Mouse (Mus musculus) limb, embryonic 14.5 days (tissue): ENCODE results near the gene 1500009L16Rik. TPM values are rescaled to one million over a fixed set of nuclear protein-coding genes. Genes with fewer than 3 reads are reported as not detected.

Experiments used
- ATAC-seq: fragments of 200-750 bp; cut with Nextera tagmentation; 2 replicates; pipeline ENCODE4 v1.8.0; 2017; ENCODE audit warnings: low read depth, moderate number of reproducible peaks, moderate TSS enrichment; ENCODE audit not compliant: low FRiP score
- DNase-seq: peaks from one replicate; pipeline ENCODE4 v3.0.0-alpha.2; 2015; ENCODE audit warnings: low spot score
- H3K27ac ChIP-seq: fragments of 300-500 bp; sonication (generic); replicated peaks from 2 replicates; pipeline ENCODE4 v1.5.1; 2014; ENCODE audit warnings: low read depth, mild to moderate bottlenecking, low read length, moderate library complexity, mixed read lengths
- H3K27me3 ChIP-seq: fragments of 300-500 bp; sonication (generic); 2 replicates; pipeline ENCODE4 v1.6.1; 2014; ENCODE audit warnings: low read length, mixed read lengths; ENCODE audit not compliant: control insufficient read depth, insufficient read depth
- H3K36me3 ChIP-seq: fragments of 300-500 bp; sonication (generic); 2 replicates; pipeline ENCODE4 v1.6.1; 2014; ENCODE audit warnings: mild to moderate bottlenecking, low read length, moderate library complexity, mixed read lengths; ENCODE audit not compliant: control insufficient read depth, insufficient read depth
- H3K4me1 ChIP-seq: fragments of 300-500 bp; sonication (generic); 2 replicates; pipeline ENCODE4 v1.6.1; 2014; ENCODE audit warnings: antibody characterized with exemption, low read length, mixed read lengths; ENCODE audit not compliant: control insufficient read depth, insufficient read depth
- H3K4me2 ChIP-seq: fragments of 300-500 bp; sonication (generic); replicated peaks from 2 replicates; pipeline ENCODE4 v1.6.1; 2014; ENCODE audit warnings: low read depth, mild to moderate bottlenecking, low read length, moderate library complexity; ENCODE audit not compliant: severe bottlenecking
- H3K4me3 ChIP-seq: fragments of 300-500 bp; sonication (generic); replicated peaks from 2 replicates; pipeline ENCODE4 v1.5.1; 2014; ENCODE audit warnings: low read length
- H3K9ac ChIP-seq: fragments of 300-500 bp; sonication (generic); 2 replicates; pipeline ENCODE4 v1.6.1; 2014; ENCODE audit warnings: mild to moderate bottlenecking, low read depth, low read length, moderate library complexity; ENCODE audit not compliant: severe bottlenecking
- H3K9me3 ChIP-seq: fragments of 300-500 bp; sonication (generic); 2 replicates; pipeline ENCODE4 v1.6.1; 2016; ENCODE audit warnings: low read length; ENCODE audit not compliant: control insufficient read depth
- POLR2A ChIP-seq: fragments of 200-500 bp; IDR thresholded peaks from 2 replicates; pipeline ENCODE4 v1.8.0; 2012; ENCODE audit warnings: inconsistent platforms, mild to moderate bottlenecking, moderate library complexity, borderline replicate concordance; ENCODE audit not compliant: insufficient read depth, insufficient read length; ENCODE audit errors: extremely low read depth
- WGBS: fragments of 180-500 bp; shearing (Covaris S2); extraction: QIAGEN DNeasy Blood & Tissue Kit; methylation state at CpG from one replicate; pipeline ENCODE4 v1.1.7; 2014; 5-methylcytosine and 5-hydroxymethylcytosine counted together
- polyA plus RNA-seq, 2 experiments: library from polyadenylated mRNA; depleted of rRNA in 1 of 2; stranded (reverse) in 1 of 2; unstranded in 1 of 2; fragments of >200 nt; fragmentation: Nextera tagmentation in 1 of 2; extraction: Ambion mirVana in 1 of 2; gene quantifications; 2 replicates each; pipeline versions ENCODE4 v1.2.1 to v1.2.3; 2012 to 2014

Gene 1500009L16Rik
- polyA plus RNA-seq, 2 experiments = 20.2 to 27.1 TPM

- Histone ChIP-seq H3K27ac (no peak overlapping the region), H3K27me3 (no peaks in the 10 kb centered on the region), H3K9me3 (peaks cover 4% of the 10 kb centered on the region; the same call in 1 of the 2 replicates), H3K36me3 (no peaks in the 10 kb centered on the region), H3K4me3 (no peak overlapping the region), H3K9ac (no peak overlapping the region), H3K4me2 (no peak overlapping the region), H3K4me1 (peaks cover 9% of the 10 kb centered on the region; the same call in 1 of the 2 replicates)
- TF ChIP-seq POLR2A = no peak
- 28% methylated on average over 7 of the region's 7 CpGs for WGBS
- peak; percentile 76 for DNase-seq
- ATAC-seq = peak; percentile 51; the same call in 1 of the 2 replicates
Measured at GRCm38 (mm10) chr10:83729492-83729891, 6.8 kb downstream of the 1500009L16Rik start.

GRCm38 (mm10) chr10:83733725-83734124 lies 11.1 kb downstream of the 1500009L16Rik start:
- ATAC-seq = no peak
- no peak overlapping the region for H3K4me2 ChIP-seq
- DNase-seq = no peak
- TF ChIP-seq POLR2A = no peak
- no peak overlapping the region for H3K4me3 ChIP-seq
- WGBS = 81% methylated on average over 4 of the region's 4 CpGs
- no peaks in the 10 kb centered on the region for H3K27me3 ChIP-seq
- no peaks in the 10 kb centered on the region for H3K9me3 ChIP-seq
- H3K27ac ChIP-seq = no peak overlapping the region
- peaks cover 12% of the 10 kb centered on the region; the same call in 1 of the 2 replicates for H3K4me1 ChIP-seq
- no peaks in the 10 kb centered on the region for H3K36me3 ChIP-seq
- H3K9ac ChIP-seq = no peak overlapping the region

GRCm38 (mm10) chr10:83738996-83739655 lies 16.5 kb downstream of the 1500009L16Rik start:
- Histone ChIP-seq H3K4me3 (no peak overlapping the region), H3K9me3 (peaks cover 9% of the 10 kb centered on the region; the same call in 1 of the 2 replicates), H3K4me1 (0 out of 2 replicates have a peak, but pooled peaks cover 2% of the 10 kb centered on the region), H3K27me3 (no peaks in the 10 kb centered on the region), H3K9ac (no peak overlapping the region), H3K36me3 (no peaks in the 10 kb centered on the region), H3K4me2 (no peak overlapping the region), H3K27ac (no peak overlapping the region)
- whole genome bisulfite sequencing = 85% methylated on average over 15 of the region's 15 CpGs
- DNase-seq (no peak), ATAC-seq (no peak)
- no peak for TF ChIP-seq POLR2A

DNA sequence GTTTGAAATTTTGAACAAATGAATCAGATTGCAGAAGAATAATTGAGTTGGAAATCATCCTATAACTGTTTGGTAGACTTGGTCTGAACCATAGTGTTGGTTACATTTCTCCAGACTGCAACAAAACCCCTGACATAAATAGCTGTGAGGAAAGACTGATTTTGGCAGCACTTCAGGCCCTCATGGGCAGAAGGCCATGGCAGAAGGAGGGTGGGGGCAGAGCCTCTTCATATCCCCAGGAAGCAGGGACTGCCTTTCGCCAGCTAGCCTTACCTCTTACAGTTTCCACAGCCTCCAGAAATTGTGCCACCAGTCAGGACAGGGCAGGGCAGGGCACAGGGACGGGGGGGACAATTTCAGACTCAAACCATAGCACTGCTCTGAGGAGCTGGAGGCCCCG lies 22.0 kb downstream of the 1500009L16Rik start:
- H3K9me3 ChIP-seq = peaks cover 9% of the 10 kb centered on the region; the same call in 1 of the 2 replicates
- no peak overlapping the region for H3K4me2 ChIP-seq
- 84% methylated on average over 3 of the region's 3 CpGs for WGBS
- no peak for ATAC-seq
- no peak for TF ChIP-seq POLR2A
- H3K36me3 ChIP-seq = no peaks in the 10 kb centered on the region
- no peak for DNase-seq
- H3K9ac ChIP-seq = no peak overlapping the region
- no peaks in the 10 kb centered on the region for H3K27me3 ChIP-seq
- H3K4me1 ChIP-seq = no peaks in the 10 kb centered on the region
- H3K27ac ChIP-seq = no peak overlapping the region
- H3K4me3 ChIP-seq = no peak overlapping the region

DNA sequence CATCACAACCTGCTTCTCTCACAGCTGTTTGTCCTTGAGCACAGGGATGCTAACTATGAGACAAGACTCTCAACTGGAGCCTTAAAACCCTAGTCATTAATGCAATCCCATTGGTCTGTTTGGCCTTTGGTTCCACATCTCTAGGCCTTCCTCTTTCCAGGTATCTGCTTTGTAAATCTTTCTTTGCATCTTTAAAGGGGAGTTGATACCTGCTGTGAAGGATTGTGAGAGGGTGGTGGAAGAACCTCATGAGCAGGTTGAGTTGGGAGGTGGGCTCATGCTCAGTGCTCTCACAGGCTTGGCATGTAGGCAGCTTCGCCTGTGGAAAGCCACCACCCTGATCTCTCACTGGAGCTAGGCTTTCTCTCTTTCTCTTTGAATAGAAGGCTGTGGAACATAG lies 30.4 kb downstream of the 1500009L16Rik start:
- Histone ChIP-seq H3K9ac (no peak overlapping the region), H3K4me1 (no peaks in the 10 kb centered on the region), H3K4me3 (no peak overlapping the region), H3K36me3 (no peaks in the 10 kb centered on the region), H3K27ac (no peak overlapping the region), H3K4me2 (no peak overlapping the region), H3K9me3 (no peaks in the 10 kb centered on the region), H3K27me3 (no peaks in the 10 kb centered on the region)
- TF ChIP-seq POLR2A = no peak
- DNase-seq (no peak), ATAC-seq (no peak)
- whole genome bisulfite sequencing = 76% methylated on average over 1 of the region's 1 CpGs
